Mouse (Mus musculus): ENCODE measurements around the gene Olfr1126. TPM values are rescaled to one million over a fixed set of nuclear protein-coding genes. Genes with fewer than 3 reads are reported as not detected.

Olfr1126 gene
- not detected for polyA plus RNA-seq (2014; fragmentation: Illumina TruSeq; extraction: RNeasy Lipid Tissue Mini Kit (QIAGEN cat#74804); ENCODE audit: low replicate concordance)

DNA sequence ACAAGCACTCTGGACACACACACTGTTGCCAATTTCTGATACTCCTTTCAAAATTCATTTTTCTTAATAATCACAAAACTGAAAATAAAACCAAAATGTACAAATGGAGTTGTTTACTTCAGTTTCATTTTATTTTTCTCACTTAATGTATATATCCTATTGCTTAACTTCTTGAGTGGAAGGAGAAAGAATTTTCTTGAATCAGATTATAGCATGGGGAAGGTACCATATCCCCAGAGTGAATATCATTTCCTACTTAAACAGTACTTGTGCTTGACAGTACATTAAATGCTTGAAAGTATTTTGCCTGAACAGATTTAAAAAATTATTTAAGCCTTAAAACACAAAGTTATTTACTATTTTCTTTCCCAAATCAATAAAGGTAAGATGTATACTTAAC is at the start of gene Olfr1126:
TSS of gene Olfr1126 (plus strand) at position 301 of the 400 bp plus-strand sequence.

DNA sequence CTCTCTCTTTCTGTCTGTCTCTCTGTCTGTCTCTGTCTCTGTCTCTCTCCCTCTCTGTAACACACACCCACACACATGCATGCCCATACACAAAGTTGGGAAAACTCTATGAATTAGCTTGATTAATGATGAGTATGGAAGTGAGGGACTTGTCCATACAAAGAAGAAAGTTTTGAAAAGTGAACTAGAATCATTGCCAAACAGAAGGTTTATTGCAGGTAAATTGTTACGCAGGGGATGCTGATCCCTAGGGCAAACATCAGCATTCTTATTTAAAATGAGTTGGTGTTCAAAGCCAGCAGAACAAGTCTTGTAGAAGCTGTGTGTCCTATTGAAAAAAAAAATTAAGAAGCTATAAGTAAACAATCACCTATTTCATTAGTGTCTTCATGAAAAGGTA is 37.4 kb upstream of the Olfr1126 start, which contains the start of gene Olfr1123:
TSS of gene Olfr1123 (plus strand) at position 301 of the 400 bp plus-strand sequence.

DNA sequence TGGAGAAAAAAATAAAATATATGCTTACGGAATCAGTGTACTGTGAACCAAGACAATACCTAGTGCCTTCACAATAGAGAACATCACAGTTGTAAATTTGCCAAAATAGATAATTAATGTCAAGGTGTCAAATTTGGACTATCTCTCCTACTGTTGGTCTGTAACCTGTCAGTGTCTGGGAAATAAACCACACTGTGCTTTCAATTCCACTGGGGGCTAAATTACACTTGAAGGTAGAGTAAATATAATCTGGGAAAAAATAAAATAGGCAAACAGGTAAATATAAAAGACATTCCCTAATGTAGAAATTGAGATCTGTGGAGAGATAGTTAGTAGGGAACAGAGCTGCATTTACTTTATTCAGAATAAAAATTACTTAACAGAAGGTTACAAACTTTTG is 23.8 kb upstream of the Olfr1126 start, which contains the start of gene Olfr1124:
TSS of gene Olfr1124 (plus strand) at position 301 of the 400 bp plus-strand sequence.

DNA sequence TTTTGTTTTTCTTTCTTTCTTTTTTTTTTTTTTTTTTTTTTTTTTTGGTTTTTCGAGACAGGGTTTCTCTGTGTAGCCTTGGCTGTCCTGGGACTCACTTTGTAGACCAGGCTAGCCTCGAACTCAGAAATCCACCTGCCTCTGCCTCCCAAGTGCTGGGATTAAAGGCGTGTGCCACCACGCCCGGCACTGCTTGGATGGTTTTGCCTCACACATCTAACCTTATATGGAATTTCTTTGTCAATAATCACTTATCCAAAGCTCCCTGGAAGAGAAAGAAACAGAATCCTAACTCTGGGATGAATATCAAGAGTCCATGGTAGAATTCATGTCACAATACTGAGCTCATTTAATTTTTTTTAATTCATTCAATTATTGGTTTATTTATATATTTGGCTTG is 43.2 kb downstream of the Olfr1126 start, which contains the start of gene Pramel7:
TSS of gene Pramel7 (minus strand) at position 101 of the 400 bp plus-strand sequence.

DNA sequence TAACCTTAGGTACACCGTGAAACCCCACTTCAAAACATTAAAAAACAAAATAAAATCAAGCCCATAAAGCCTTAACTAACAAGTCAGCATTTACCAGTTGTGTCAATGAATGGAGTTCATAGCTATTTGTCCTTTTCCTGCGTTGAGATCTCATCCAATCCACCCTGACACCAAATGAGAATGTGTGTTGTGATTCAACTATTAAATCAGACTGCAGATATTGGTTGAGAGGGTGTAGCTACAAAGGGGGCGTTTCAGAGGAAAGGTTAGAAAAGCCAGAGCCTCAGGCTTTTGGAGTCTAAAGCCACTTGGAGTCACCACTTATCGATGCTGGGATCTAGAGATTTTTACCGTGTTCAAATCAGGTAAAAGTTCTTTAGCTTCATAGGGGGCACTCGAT is 52.5 kb downstream of the Olfr1126 start, which contains the start of gene Pramel6:
TSS of gene Pramel6 (plus strand) at position 301 of the 400 bp plus-strand sequence.

Other genes with a start within 250 kb of the Olfr1126 start
- not detected for gene Olfr1113, start 245.0 kb upstream of the Olfr1126 start, polyA plus RNA-seq (2014; fragmentation: Illumina TruSeq; extraction: RNeasy Lipid Tissue Mini Kit (QIAGEN cat#74804); ENCODE audit: low replicate concordance)
- not detected for gene Olfr1115, start 205.9 kb upstream of the Olfr1126 start, polyA plus RNA-seq (2014; fragmentation: Illumina TruSeq; extraction: RNeasy Lipid Tissue Mini Kit (QIAGEN cat#74804); ENCODE audit: low replicate concordance)
- not detected for gene Olfr1116, start 186.4 kb upstream of the Olfr1126 start, polyA plus RNA-seq (2014; fragmentation: Illumina TruSeq; extraction: RNeasy Lipid Tissue Mini Kit (QIAGEN cat#74804); ENCODE audit: low replicate concordance)
- not detected for gene Olfr1118, start 146.4 kb upstream of the Olfr1126 start, polyA plus RNA-seq (2014; fragmentation: Illumina TruSeq; extraction: RNeasy Lipid Tissue Mini Kit (QIAGEN cat#74804); ENCODE audit: low replicate concordance)
- gene Olfr1120, start 99.1 kb upstream of the Olfr1126 start, polyA plus RNA-seq (2014; fragmentation: Illumina TruSeq; extraction: RNeasy Lipid Tissue Mini Kit (QIAGEN cat#74804); ENCODE audit: low replicate concordance) = not detected
- gene Olfr1121, start 84.1 kb upstream of the Olfr1126 start, polyA plus RNA-seq (2014; fragmentation: Illumina TruSeq; extraction: RNeasy Lipid Tissue Mini Kit (QIAGEN cat#74804); ENCODE audit: low replicate concordance) = not detected
- gene Olfr1122, start 68.1 kb upstream of the Olfr1126 start, polyA plus RNA-seq (2014; fragmentation: Illumina TruSeq; extraction: RNeasy Lipid Tissue Mini Kit (QIAGEN cat#74804); ENCODE audit: low replicate concordance) = not detected
- not detected for gene Olfr1123, start 37.3 kb upstream of the Olfr1126 start, polyA plus RNA-seq (2014; fragmentation: Illumina TruSeq; extraction: RNeasy Lipid Tissue Mini Kit (QIAGEN cat#74804); ENCODE audit: low replicate concordance)
- not detected for gene Olfr1124, start 23.7 kb upstream of the Olfr1126 start, polyA plus RNA-seq (2014; fragmentation: Illumina TruSeq; extraction: RNeasy Lipid Tissue Mini Kit (QIAGEN cat#74804); ENCODE audit: low replicate concordance)
- gene Pramel7, start 43.1 kb downstream of the Olfr1126 start, polyA plus RNA-seq (2014; fragmentation: Illumina TruSeq; extraction: RNeasy Lipid Tissue Mini Kit (QIAGEN cat#74804); ENCODE audit: low replicate concordance) = not detected
- not detected for gene Pramel6, start 52.6 kb downstream of the Olfr1126 start, polyA plus RNA-seq (2014; fragmentation: Illumina TruSeq; extraction: RNeasy Lipid Tissue Mini Kit (QIAGEN cat#74804); ENCODE audit: low replicate concordance)
- gene Olfr153, start 77.8 kb downstream of the Olfr1126 start, polyA plus RNA-seq (2014; fragmentation: Illumina TruSeq; extraction: RNeasy Lipid Tissue Mini Kit (QIAGEN cat#74804); ENCODE audit: low replicate concordance) = not detected
- not detected for gene Olfr1128, start 91.6 kb downstream of the Olfr1126 start, polyA plus RNA-seq (2014; fragmentation: Illumina TruSeq; extraction: RNeasy Lipid Tissue Mini Kit (QIAGEN cat#74804); ENCODE audit: low replicate concordance)
- not detected for gene Olfr1129, start 119.9 kb downstream of the Olfr1126 start, polyA plus RNA-seq (2014; fragmentation: Illumina TruSeq; extraction: RNeasy Lipid Tissue Mini Kit (QIAGEN cat#74804); ENCODE audit: low replicate concordance)
- not detected for gene Olfr1130, start 152.2 kb downstream of the Olfr1126 start, polyA plus RNA-seq (2014; fragmentation: Illumina TruSeq; extraction: RNeasy Lipid Tissue Mini Kit (QIAGEN cat#74804); ENCODE audit: low replicate concordance)
- gene Olfr1131, start 173.1 kb downstream of the Olfr1126 start, polyA plus RNA-seq (2014; fragmentation: Illumina TruSeq; extraction: RNeasy Lipid Tissue Mini Kit (QIAGEN cat#74804); ENCODE audit: low replicate concordance) = not detected
- gene Olfr1132, start 183.6 kb downstream of the Olfr1126 start, polyA plus RNA-seq (2014; fragmentation: Illumina TruSeq; extraction: RNeasy Lipid Tissue Mini Kit (QIAGEN cat#74804); ENCODE audit: low replicate concordance) = not detected
- gene Olfr1133, start 193.4 kb downstream of the Olfr1126 start, polyA plus RNA-seq (2014; fragmentation: Illumina TruSeq; extraction: RNeasy Lipid Tissue Mini Kit (QIAGEN cat#74804); ENCODE audit: low replicate concordance) = not detected
- not detected for gene Olfr1134, start 204.5 kb downstream of the Olfr1126 start, polyA plus RNA-seq (2014; fragmentation: Illumina TruSeq; extraction: RNeasy Lipid Tissue Mini Kit (QIAGEN cat#74804); ENCODE audit: low replicate concordance)
- not detected for gene Olfr1135, start 219.7 kb downstream of the Olfr1126 start, polyA plus RNA-seq (2014; fragmentation: Illumina TruSeq; extraction: RNeasy Lipid Tissue Mini Kit (QIAGEN cat#74804); ENCODE audit: low replicate concordance)
- not detected for gene Olfr1136, start 240.0 kb downstream of the Olfr1126 start, polyA plus RNA-seq (2014; fragmentation: Illumina TruSeq; extraction: RNeasy Lipid Tissue Mini Kit (QIAGEN cat#74804); ENCODE audit: low replicate concordance)

Measured in small intestine, adult 10 weeks (tissue).